Mouse (Mus musculus) thymus, adult 18-20 months (tissue): ENCODE results near the gene Cela3b.

ENCODE experiments used
- DNase-seq, 2 experiments: peaks; one replicate each; pipeline ENCODE4 v3.0.0; 2022; ENCODE audit warnings: mixed read lengths in 2 of 2

Cela3b gene

DNA sequence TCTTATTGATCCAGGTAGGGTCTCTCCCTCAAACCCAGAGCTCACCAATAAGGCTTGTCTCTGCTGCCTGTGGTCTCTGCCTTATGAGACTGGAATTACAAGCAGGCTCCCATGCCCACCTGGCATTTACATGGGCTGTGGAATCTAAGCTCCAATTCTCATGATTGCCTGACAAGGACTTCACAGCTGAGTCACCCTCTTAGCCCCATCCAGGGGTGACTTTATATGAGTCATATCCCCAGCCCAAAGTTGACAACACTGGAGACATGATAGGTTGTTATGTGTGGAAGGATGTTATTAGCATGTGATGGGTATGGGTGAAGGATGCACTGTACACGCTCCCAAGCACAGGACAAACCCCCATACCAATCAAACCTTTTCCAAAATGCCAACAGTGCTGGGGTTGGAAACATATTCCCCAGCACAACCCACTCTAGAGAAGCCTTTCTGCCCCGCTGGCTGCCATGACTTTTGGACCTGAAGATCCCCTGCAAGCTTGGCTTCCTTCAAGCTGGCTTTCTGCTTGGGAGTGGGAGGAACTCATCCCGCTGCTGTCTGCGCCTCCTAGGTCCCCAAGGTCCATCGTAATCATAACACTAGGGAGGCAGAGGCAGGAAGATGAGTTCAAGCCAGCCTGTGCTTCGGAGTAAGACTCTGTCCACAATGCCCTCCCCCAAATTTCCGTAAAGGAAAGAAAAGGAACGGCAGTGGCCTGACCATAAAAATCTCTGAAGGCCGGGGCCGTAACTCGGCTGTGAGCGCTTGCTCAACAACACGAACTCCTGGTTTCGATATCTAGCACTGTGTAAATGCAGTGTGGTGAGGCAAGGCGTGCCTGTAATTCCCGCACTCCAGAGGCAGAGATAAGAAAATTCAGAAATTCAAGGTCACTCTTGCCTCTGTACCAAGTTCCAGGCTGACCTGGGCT, 58.5 kb downstream of the Cela3b start:
- DNase-seq: no peak
